Mouse (Mus musculus) thymus, postnatal 4 days (tissue): ENCODE results near the gene Ehbp1l1.

Experiments
- DNase-seq: peaks from one replicate; pipeline ENCODE4 v3.0.0; 2021

Ehbp1l1 gene

DNA sequence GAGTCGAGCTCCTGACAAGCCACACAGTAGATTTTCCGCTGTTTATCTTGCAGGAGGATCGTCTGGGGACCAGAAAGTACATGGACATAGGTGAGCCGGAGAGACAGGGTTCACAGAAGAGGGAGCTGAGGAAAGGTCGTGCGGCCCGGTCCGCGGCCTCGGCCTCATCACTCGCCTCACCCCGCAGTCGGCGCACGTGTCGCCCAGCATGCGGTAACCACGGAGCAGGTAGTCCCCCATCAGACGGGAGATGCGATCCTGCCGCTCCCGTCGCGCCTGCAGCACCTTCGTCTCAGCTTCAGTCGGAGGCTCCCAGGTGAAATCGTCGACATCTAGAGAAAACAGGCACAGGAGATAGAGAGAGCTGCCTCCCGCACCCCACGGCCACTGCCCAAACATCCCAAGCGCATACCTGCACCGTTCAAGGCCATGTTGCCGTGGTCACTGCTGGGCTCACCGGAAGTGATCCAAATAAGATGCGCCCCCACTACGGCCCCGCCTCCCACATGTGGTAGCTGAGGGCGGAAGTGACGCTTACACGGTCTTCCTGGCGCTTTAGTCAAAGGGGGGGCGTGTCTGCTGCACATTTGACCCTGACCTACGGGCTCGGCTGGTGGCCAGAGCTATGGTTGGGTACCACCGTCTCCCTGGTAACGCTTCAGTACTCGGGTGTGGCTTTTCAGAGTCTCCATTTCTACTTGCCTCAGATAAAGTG lies 5.3 kb upstream of the Ehbp1l1 start:
- DNase-seq, result peak; percentile 89

DNA sequence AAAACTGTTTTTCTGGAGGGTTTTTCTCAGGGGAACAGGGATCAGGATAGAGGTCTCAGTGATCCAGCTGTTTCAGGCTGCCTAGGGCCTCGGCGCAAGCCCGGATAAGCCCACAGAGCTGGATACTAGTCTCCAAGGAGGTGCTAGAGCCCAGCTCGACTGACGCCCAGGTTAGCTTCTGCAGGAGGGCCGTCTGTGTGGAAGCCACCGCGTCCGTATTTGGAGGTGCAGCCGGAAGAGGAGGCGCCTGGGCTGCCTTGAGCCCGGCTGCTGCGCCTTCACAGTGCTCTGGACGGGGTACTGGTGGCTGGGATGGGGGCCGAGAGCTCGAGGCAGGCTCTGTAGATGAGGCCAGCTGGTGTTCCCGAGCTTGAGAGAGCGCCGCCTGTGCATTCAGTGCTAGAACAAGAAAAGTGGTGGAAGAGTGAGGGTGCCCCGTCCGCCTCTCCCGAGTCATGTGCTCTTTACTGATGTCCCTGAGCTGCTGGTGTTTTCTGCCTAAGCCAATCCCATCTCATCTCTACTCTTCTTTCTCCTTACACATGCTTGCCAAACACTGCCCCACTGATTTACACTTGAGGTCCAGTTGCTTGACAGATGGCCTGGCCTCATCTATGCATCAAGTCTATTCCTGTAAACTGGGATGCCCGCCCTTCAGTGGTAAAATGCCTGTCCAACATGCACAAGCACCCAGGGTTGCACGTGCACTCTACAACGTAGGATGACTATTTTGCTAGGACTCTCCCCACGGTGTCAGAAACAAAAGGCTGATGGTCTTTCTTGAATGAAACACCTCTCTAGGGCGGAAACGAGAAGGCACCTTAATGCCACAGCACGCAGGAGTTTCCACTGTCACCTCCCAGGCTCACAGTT lies 4.4 kb upstream of the Ehbp1l1 start:
- DNase-seq, result peak; percentile 70

DNA sequence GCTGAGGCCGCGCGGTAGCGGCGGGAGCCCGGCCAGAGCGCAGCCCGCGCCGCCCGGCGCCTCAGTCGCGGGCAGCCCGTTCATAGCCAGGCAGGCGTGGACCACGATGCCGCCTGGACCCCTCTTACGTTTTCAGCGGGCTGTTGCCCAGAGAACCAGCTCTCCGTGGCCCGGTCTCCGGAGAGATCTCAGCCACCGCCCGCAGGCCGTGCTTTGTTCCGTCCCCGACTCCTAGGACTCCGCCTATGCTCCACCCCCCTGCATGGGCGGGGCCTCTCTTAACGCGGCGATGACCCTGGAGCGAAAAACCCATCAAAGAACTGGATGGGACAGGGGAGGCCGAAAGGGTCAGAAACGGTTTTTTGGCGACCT lies 3.3 kb upstream of the Ehbp1l1 start, which contains the start of gene Fam89b:
Gene Fam89b (minus strand): TSS at position 210 of the 372 bp plus-strand sequence.
- DNase-seq, result peak; percentile 92

DNA sequence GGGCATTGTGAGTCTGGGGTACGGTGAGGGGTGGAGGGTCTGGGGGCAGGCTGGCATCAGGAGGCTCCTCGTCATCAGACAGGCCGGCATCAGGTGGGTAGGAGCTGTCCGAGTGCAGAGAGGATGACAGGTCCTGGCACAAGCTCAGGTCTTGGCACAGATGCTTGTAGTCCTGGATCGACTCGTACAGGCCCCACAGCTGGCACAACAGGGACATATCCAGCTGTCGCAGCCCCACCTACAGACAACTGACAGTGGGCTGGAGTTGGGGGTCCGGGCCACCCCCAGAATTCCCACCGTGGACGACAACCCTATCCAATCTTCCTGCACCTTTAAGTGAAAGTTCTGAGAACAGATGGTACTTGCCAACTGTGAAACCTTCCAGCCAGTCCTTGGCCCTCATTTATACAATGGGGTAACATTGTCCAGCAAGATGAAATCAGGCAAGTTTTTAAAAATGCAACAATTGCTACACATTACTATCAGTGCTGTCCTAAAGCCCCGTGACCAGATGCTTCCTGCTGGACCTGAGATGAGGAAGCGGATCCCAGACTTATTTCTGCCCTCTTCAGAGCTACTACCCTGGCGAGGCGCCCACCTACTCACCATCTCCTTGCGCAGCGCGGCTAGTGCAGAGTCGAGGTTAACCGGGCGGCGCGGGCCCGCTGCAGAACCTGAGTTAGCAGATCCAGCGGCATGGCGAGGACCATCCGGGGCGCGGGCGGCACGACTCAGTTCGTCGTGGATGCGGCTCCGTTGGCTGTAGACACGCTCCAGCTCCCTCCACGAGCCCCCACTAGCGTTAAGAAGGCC lies 2.7 kb upstream of the Ehbp1l1 start:
- DNase-seq, result peak; percentile 77

DNA sequence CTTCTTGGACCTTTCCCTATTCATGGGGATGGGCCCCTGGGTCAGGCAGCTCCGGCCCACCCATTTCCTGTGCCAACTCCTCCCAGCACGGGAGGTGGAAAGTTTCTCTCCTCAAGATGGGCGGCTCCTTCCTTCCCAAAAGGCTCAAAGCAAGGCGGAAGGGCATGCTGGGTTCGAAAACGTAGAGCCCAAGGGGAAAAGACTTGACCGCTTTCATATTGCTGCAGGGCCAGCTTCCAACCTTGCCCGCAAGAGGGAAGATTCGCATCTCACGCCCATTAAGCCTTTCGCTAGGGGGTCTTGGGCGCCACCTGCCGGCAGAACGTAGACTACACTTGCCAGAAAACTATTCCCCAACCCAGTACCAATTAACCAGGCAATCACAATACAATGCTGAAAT lies 1.6 kb upstream of the Ehbp1l1 start:
- DNase-seq, result peak; percentile 95

DNA sequence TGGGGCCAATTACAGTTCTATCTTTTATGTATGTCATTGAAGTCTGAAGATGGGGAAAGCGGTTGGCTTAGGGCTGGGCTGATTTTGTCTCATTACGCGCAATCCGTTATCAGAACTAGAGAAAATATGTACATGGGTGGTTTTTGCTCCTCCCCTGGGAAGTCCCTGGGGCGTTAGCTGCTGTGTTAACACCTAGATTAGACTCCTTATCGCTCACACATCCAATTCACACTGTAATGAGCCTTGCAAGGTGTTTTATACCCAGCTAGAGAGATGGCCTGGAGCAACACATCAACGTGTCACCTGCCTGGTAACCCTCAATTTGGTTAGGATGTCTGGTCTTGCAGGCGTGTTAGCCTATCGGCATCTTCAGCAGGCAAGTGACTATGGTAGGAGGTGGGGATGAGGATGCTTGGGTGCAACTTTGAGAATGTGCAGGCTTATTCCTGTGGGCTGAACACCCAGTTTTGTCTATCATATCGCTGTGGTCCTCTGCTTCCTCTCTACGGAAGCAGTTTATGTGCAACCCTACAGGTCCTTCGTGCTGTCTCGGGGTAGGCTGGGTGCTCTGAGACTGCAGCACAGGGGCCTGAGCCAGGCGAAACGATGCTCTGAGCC lies 953 bp upstream of the Ehbp1l1 start:
- no peak for DNase-seq

- DNase-seq, result no peak
Measured at GRCm38 (mm10) chr19:5725029-5725707, 949 bp downstream of the Ehbp1l1 start.

DNA sequence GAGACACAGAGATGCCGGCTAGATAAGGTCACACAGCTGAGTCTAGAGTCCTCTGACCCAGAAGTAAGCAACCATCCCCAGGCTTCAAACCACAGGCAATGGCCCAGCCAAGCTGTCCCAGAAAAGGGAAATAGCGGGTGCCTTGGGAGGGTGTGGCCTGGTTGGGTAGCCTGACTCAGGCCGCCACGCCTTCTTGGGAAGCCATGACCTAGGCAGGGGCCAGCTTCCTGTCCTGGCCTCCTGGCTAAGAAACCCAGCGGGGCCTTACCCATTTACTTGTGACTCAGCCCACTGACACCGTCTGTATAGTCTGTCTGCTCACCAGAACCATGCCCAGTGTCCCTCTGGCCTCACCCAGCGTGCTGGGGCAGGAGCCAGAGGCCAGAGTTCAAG lies 1.6 kb downstream of the Ehbp1l1 start:
- peak; percentile 38 for DNase-seq

DNA sequence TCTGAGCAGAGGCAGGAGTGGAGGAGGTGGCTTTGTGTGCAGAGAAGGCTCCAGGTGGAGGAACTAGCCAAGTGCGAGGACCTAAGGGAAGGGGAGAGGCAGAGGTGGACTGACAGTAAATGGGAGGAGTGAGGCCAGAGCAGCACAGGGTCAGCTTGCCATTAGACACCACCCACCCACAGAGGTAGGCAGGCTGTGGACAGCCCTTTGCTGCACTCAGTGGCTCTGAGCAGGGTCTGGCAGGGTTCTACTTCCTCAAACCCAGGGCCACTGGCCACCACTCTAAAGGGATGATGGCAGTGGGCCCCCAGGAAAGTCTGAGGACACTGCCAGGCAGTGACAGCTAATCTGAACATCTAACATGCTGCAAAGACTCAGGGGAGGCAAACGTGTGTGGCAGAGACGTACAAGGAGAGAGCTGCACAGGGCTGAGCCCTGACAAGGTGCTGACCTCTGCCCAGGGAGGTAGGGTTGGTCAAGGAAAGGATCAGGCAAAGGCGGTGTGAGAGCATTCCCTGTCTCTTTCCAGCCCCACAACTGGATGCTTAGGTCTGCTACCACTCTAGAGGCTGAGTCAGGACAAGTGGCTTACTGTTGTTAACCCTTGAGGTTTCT lies 2.1 kb downstream of the Ehbp1l1 start:
- no peak for DNase-seq

- no peak for DNase-seq
Measured at GRCm38 (mm10) chr19:5722848-5723425, 3.2 kb downstream of the Ehbp1l1 start.

DNA sequence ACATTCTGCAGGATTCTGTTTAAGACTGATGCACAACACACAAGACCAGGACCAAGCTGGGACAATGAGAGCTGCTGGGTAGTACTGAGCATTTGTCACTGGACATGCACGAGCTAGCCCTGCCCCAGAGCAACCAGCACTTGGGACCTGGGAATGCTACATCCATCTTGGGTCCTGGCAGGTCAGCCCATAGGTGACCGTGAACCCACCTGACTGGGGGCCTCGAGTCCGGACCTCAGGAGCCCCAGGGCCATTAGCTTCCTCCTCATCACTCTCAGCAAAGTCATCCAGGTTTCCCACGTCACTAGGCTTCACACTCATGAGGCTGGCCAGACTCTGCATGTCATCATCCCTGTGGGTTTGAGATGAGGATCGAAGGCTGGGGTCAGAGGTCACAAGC lies 4.9 kb downstream of the Ehbp1l1 start:
- no peak for DNase-seq

GRCm38 (mm10) chr19:5716955-5717354 lies 9.2 kb downstream of the Ehbp1l1 start:
- DNase-seq, result no peak

- DNase-seq, result peak; percentile 58
Measured at GRCm38 (mm10) chr19:5715793-5716688, 10.1 kb downstream of the Ehbp1l1 start.

DNA sequence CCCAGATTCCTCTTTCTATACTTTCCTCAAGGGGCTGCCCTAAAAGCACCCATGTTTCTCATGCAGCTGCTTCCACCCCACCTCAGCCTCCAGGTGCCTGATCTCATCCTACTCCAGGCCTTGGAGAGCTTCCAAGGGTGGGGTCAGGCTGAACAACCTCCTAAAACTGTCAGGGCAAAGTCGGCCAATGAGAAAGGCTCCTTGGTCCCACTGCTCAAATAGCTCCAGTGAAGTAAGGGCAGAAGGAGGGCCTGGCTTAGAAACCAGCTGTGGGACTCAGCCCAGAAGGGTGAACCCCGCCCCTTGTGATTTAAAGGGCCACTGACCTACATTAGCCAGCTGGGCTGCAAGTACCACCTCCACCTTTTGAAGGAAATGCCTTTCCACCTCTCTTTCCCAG lies 12.4 kb downstream of the Ehbp1l1 start:
- DNase-seq, result no peak

DNA sequence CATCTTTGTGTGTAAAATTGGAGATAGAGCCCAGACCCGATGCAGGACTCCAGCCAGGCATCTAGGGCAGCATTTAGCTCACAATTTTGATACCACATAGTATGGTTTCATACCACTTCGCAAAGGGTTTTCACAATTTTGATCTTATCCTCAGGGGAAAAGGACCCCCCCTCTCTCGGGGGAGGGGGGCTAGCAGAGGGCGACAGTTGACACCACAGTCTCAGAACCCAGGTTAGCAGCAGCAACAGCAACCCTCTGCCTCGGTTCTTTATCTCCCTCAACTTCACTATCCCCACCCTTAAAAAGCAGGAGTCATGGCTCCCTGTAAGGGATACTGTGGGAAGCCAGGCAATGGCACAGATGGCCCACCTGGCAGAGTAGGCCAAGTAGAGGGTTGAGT lies 12.9 kb downstream of the Ehbp1l1 start:
- no peak for DNase-seq

GRCm38 (mm10) chr19:5711907-5712460 lies 14.1 kb downstream of the Ehbp1l1 start:
- DNase-seq, result no peak

GRCm38 (mm10) chr19:5711218-5711617 lies 14.9 kb downstream of the Ehbp1l1 start:
- peak; percentile 81 for DNase-seq

DNA sequence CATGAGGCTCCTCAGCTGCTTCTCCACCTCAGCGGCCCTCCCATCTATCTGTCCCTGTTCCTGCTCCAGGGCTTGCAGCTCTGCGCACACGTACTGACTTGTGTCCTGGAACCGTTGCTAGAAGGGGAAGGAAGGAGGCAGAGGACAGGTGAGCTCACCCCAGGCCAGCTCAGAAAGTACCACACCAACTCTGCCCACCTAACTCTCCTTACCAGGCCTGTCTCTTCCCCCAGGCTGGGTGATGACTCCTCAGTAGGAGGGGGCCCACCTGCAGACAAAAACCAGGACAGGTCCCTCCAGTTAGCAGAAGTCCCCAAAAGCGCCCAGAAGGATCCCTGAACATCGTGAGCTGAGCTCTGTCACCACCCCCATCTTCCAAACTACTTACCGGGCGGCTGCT lies 15.5 kb downstream of the Ehbp1l1 start:
- no peak for DNase-seq

DNA sequence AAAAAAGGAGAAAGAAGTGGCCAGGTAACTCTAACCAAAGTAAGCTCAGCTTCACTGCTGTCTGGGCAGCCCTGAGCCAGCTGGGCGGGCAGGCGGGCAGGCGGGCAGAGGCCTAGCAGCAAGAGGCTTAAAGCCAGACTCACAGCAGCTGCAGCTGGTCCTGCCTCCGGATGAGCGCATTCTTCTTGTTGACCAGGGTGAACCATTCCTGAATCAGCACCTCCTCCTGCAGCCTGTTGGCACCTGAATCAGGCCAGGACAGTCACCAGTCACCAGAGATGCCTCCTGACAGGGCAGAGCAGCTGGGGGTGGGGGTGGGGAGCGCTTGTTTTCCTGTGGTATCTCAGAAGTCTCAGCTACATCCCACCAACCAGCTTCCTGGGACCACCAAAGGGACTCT lies 16.0 kb downstream of the Ehbp1l1 start:
- DNase-seq, result no peak
